Mouse (Mus musculus): ENCODE data around the gene Bcl2l15.

GRCm38 (mm10) chr3:103850644-103851363, 18.4 kb downstream of the Bcl2l15 start:
- no peak for TF ChIP-seq POLR2A (IDR thresholded peaks at IDR 0.05; ENCODE audit: low read depth, low read length)
- no peak for TF ChIP-seq CTCF (IDR thresholded peaks at IDR 0.05; ENCODE audit: extremely low read depth, insufficient read depth, insufficient read length, insufficient replicate concordance)
